Mouse (Mus musculus) embryonic facial prominence, embryonic 10.5 days (tissue): ENCODE data around the gene Map3k6. TPM values are rescaled to one million over a fixed set of nuclear protein-coding genes. Genes with fewer than 3 reads are reported as not detected.
A peak's percentile ranks its signal among the peaks of the same experiment; 100 is the strongest.

Experiments
- DNase-seq: peaks from one replicate; pipeline ENCODE4 v3.0.0-alpha.2; 2017; ENCODE audit warnings: low spot score
- H3K27ac ChIP-seq: fragments of 300-500 bp; sonication (generic); replicated peaks from 2 replicates; pipeline ENCODE4 v1.5.1; 2016; ENCODE audit warnings: mild to moderate bottlenecking
- H3K27me3 ChIP-seq: fragments of 300-500 bp; sonication (generic); replicated peaks from 2 replicates; pipeline ENCODE4 v1.6.1; 2016; ENCODE audit warnings: low read depth, mild to moderate bottlenecking; ENCODE audit not compliant: poor library complexity, severe bottlenecking
- H3K36me3 ChIP-seq: fragments of 300-500 bp; sonication (generic); replicated peaks from 2 replicates; pipeline ENCODE4 v1.6.1; 2016; ENCODE audit warnings: mild to moderate bottlenecking, moderate library complexity
- H3K4me1 ChIP-seq: fragments of 300-500 bp; sonication (generic); 2 replicates; pipeline ENCODE4 v1.6.1; 2016
- H3K4me3 ChIP-seq: fragments of 300-500 bp; sonication (generic); 2 replicates; pipeline ENCODE4 v1.5.1; 2016; ENCODE audit warnings: mild to moderate bottlenecking, moderate library complexity
- H3K9me3 ChIP-seq: fragments of 300-500 bp; sonication (generic); 2 replicates; pipeline ENCODE4 v1.6.1; 2016; ENCODE audit warnings: mild to moderate bottlenecking
- WGBS: fragments of 180-500 bp; shearing (Covaris S2); methylation state at CpG from one replicate; pipeline ENCODE4 v1.1.7; 2016; 5-methylcytosine and 5-hydroxymethylcytosine counted together
- polyA plus RNA-seq: library from polyadenylated mRNA; unstranded; fragments of >200 nt; fragmentation: Nextera tagmentation; extraction: Ambion mirVana; gene quantifications from 2 replicates; pipeline ENCODE4 v1.2.1, GENCODE M21; 2016

Map3k6 gene
- polyA plus RNA-seq, 1 experiment from 2014 or later, result 1.7 TPM

- Histone ChIP-seq H3K4me3 (no peak overlapping the region), H3K4me1 (peaks cover 52% of the 10 kb centered on the region), H3K36me3 (no peaks in the 10 kb centered on the region), H3K27ac (no peak overlapping the region), H3K27me3 (0 out of 2 replicates have a peak, but pooled peaks cover 10% of the 10 kb centered on the region), H3K9me3 (no peaks in the 10 kb centered on the region)
- 79% methylated on average over 3 of the region's 3 CpGs for WGBS
- no peak for DNase-seq
These were observed 37.0 kb upstream of the Map3k6 start for GRCm38 (mm10) chr4:133203591-133203990.

- Histone ChIP-seq H3K4me3 (no peak overlapping the region), H3K36me3 (no peaks in the 10 kb centered on the region), H3K4me1 (peaks cover 46% of the 10 kb centered on the region), H3K27me3 (peaks cover 17% of the 10 kb centered on the region; the same call in 1 of the 2 replicates), H3K27ac (peak overlapping the region; percentile 74), H3K9me3 (no peaks in the 10 kb centered on the region)
- 54% methylated on average over 7 of the region's 7 CpGs for WGBS
- no peak for DNase-seq
These were observed 36.2 kb upstream of the Map3k6 start for GRCm38 (mm10) chr4:133204379-133204778.

- Histone ChIP-seq H3K36me3 (no peaks in the 10 kb centered on the region), H3K4me3 (no peak overlapping the region), H3K4me1 (peaks cover 43% of the 10 kb centered on the region), H3K27ac (no peak overlapping the region), H3K9me3 (no peaks in the 10 kb centered on the region), H3K27me3 (peaks cover 62% of the 10 kb centered on the region)
- DNase-seq, result peak; percentile 75
- 5% methylated on average over 11 of the region's 11 CpGs for WGBS
These were observed 31.3 kb upstream of the Map3k6 start for GRCm38 (mm10) chr4:133209366-133209765.

- H3K36me3 ChIP-seq, result no peaks in the 10 kb centered on the region
- peaks cover 70% of the 10 kb centered on the region for H3K27me3 ChIP-seq
- DNase-seq, result no peak
- no peak overlapping the region for H3K4me3 ChIP-seq
- 93% methylated on average over 24 of the region's 24 CpGs for WGBS
- no peaks in the 10 kb centered on the region for H3K9me3 ChIP-seq
- peaks cover 35% of the 10 kb centered on the region for H3K4me1 ChIP-seq
- no peak overlapping the region for H3K27ac ChIP-seq
These were observed 30.4 kb upstream of the Map3k6 start for GRCm38 (mm10) chr4:133210023-133210787.

GRCm38 (mm10) chr4:133210788-133211390 lies 29.7 kb upstream of the Map3k6 start:
- Histone ChIP-seq H3K4me3 (peak overlapping the region; percentile 8; the same call in 1 of the 2 replicates), H3K9me3 (no peaks in the 10 kb centered on the region), H3K36me3 (no peaks in the 10 kb centered on the region), H3K27ac (no peak overlapping the region), H3K27me3 (peaks cover 77% of the 10 kb centered on the region), H3K4me1 (peaks cover 35% of the 10 kb centered on the region)
- DNase-seq, result no peak
- WGBS, result 90% methylated on average over 19 of the region's 19 CpGs

GRCm38 (mm10) chr4:133211751-133212561 lies 28.7 kb upstream of the Map3k6 start, which contains the start of the genes Cd164l2 and Gpr3:
Gene Cd164l2 (plus strand): TSS chr4:133212131.
Gene Gpr3 (minus strand): TSS chr4:133212536.
- 1% methylated on average over 52 of the region's 52 CpGs for WGBS
- Histone ChIP-seq H3K27ac (peak within 1 kb of the TSS; percentile 55; the same call in 1 of the 2 replicates), H3K27me3 (peaks cover 84% of the 10 kb centered on the region)

GRCm38 (mm10) chr4:133212562-133213267 lies 27.9 kb upstream of the Map3k6 start:
- Histone ChIP-seq H3K9me3 (no peaks in the 10 kb centered on the region), H3K4me1 (peaks cover 39% of the 10 kb centered on the region), H3K27ac (peak overlapping the region; percentile 55; the same call in 1 of the 2 replicates), H3K4me3 (peak overlapping the region; percentile 77), H3K27me3 (peaks cover 83% of the 10 kb centered on the region), H3K36me3 (no peaks in the 10 kb centered on the region)
- WGBS, result 2% methylated on average over 44 of the region's 44 CpGs
- peak; percentile 88 for DNase-seq

More at GRCm38 (mm10) chr4:133211751-133212561, 28.7 kb upstream of the Map3k6 start, which contains the start of the genes Cd164l2 and Gpr3:
- H3K4me3 ChIP-seq, result peak within 1 kb of the TSS; percentile 77
- no peak for DNase-seq
- no peaks in the 10 kb centered on the region for H3K36me3 ChIP-seq
- peaks cover 35% of the 10 kb centered on the region for H3K4me1 ChIP-seq
- no peaks in the 10 kb centered on the region for H3K9me3 ChIP-seq

GRCm38 (mm10) chr4:133213268-133213590 lies 27.4 kb upstream of the Map3k6 start:
- peak; percentile 37 for DNase-seq
- H3K27me3 ChIP-seq, result peaks cover 78% of the 10 kb centered on the region

GRCm38 (mm10) chr4:133213661-133214060 lies 27.0 kb upstream of the Map3k6 start:
- H3K4me1 ChIP-seq, result peaks cover 46% of the 10 kb centered on the region
- H3K4me3 ChIP-seq, result peak overlapping the region; percentile 77
- H3K27ac ChIP-seq, result no peak overlapping the region
- DNase-seq, result peak; percentile 32
- H3K36me3 ChIP-seq, result no peaks in the 10 kb centered on the region
- no peaks in the 10 kb centered on the region for H3K9me3 ChIP-seq
- peaks cover 74% of the 10 kb centered on the region for H3K27me3 ChIP-seq
- WGBS, result 3% methylated on average over 10 of the region's 10 CpGs

More at GRCm38 (mm10) chr4:133213268-133213590, 27.4 kb upstream of the Map3k6 start:
- Histone ChIP-seq H3K27ac (no peak overlapping the region), H3K4me3 (peak overlapping the region; percentile 77), H3K36me3 (no peaks in the 10 kb centered on the region), H3K9me3 (no peaks in the 10 kb centered on the region), H3K4me1 (peaks cover 44% of the 10 kb centered on the region)
- under 1% methylated on average over 9 of the region's 9 CpGs for WGBS

GRCm38 (mm10) chr4:133217641-133218040 lies 23.0 kb upstream of the Map3k6 start:
- Histone ChIP-seq H3K9me3 (no peaks in the 10 kb centered on the region), H3K4me3 (no peak overlapping the region), H3K27me3 (peaks cover 77% of the 10 kb centered on the region), H3K4me1 (peaks cover 46% of the 10 kb centered on the region), H3K36me3 (no peaks in the 10 kb centered on the region), H3K27ac (no peak overlapping the region)
- 4% methylated on average over 5 of the region's 5 CpGs for WGBS
- peak; percentile 79 for DNase-seq

GRCm38 (mm10) chr4:133218745-133219144 lies 21.9 kb upstream of the Map3k6 start:
- no peaks in the 10 kb centered on the region for H3K9me3 ChIP-seq
- H3K4me3 ChIP-seq, result no peak overlapping the region
- 95% methylated on average over 3 of the region's 3 CpGs for WGBS
- no peaks in the 10 kb centered on the region for H3K36me3 ChIP-seq
- DNase-seq, result no peak
- no peak overlapping the region for H3K27ac ChIP-seq
- H3K4me1 ChIP-seq, result peaks cover 46% of the 10 kb centered on the region
- H3K27me3 ChIP-seq, result peaks cover 77% of the 10 kb centered on the region

- H3K27me3 ChIP-seq, result peaks cover 60% of the 10 kb centered on the region
- peak overlapping the region; percentile 72 for H3K27ac ChIP-seq
- H3K9me3 ChIP-seq, result no peaks in the 10 kb centered on the region
- 2% methylated on average over 25 of the region's 25 CpGs for WGBS
- peaks cover 51% of the 10 kb centered on the region for H3K4me1 ChIP-seq
- peak overlapping the region; percentile 58 for H3K4me3 ChIP-seq
- H3K36me3 ChIP-seq, result no peaks in the 10 kb centered on the region
- peak; percentile 75 for DNase-seq
These were observed 20.0 kb upstream of the Map3k6 start for GRCm38 (mm10) chr4:133220656-133221055.
